Mouse (Mus musculus): ENCODE data around the gene Gm45711.

DNA sequence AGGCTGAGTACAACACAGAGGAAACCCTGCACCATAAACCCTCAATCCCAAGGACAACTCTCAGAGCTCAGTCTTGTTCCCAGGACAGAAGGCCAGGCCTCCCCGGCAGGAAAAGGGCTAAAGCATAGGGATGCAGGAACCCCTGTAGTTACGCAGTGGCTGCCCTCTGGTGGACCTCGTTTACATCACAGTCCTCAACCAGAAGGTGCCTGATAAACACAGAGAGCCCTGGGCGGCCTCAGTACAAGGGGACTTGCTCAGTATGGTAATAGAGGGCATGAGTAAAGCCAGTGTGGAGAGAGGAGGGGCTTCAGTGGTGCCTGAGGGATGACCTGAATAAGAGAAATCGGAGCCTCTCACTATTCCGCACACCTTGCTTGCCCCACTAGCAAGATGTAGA is 75.3 kb downstream of the Gm45711 start:
- TF ChIP-seq GATA1 (IDR thresholded peaks at IDR 0.05; ENCODE audit: borderline replicate concordance, low read length) (no peak), FLI1 (IDR thresholded peaks at IDR 0.05; ENCODE audit: low read length) (no peak)

Data from megakaryocyte, embryonic 14.5 days (primary cell).